Mouse (Mus musculus) midbrain, postnatal 0 days (tissue): ENCODE data around the gene Zswim3. TPM values are rescaled to one million over a fixed set of nuclear protein-coding genes. Genes with fewer than 3 reads are reported as not detected.

Experiments
- ATAC-seq: fragments of 200-750 bp; cut with Nextera tagmentation; 2 replicates; pipeline ENCODE4 v1.8.0; 2017; ENCODE audit warnings: moderate number of reproducible peaks, mild to moderate bottlenecking, moderate TSS enrichment, moderate library complexity; ENCODE audit not compliant: low FRiP score
- DNase-seq: peaks from one replicate; pipeline ENCODE4 v3.0.0-alpha.2; 2015; ENCODE audit warnings: low spot score
- H3K27ac ChIP-seq: fragments of 300-500 bp; sonication (generic); 2 replicates; pipeline ENCODE4 v1.5.1; 2014; ENCODE audit warnings: low read depth, mild to moderate bottlenecking, low read length, mixed read lengths
- H3K27me3 ChIP-seq: fragments of 300-500 bp; sonication (generic); 2 replicates; pipeline ENCODE4 v1.6.1; 2014; ENCODE audit warnings: low read length, control low read depth, mixed read lengths; ENCODE audit not compliant: insufficient read depth
- H3K36me3 ChIP-seq: fragments of 300-500 bp; sonication (generic); 2 replicates; pipeline ENCODE4 v1.6.1; 2014; ENCODE audit warnings: low read length, control low read depth, mixed read lengths; ENCODE audit not compliant: insufficient read depth
- H3K4me1 ChIP-seq: fragments of 300-500 bp; sonication (generic); 2 replicates; pipeline ENCODE4 v1.6.1; 2014; ENCODE audit warnings: mild to moderate bottlenecking, control low read depth, antibody characterized with exemption, low read length, mixed read lengths; ENCODE audit not compliant: insufficient read depth
- H3K4me2 ChIP-seq: fragments of 300-500 bp; sonication (generic); 2 replicates; pipeline ENCODE4 v1.6.1; 2014; ENCODE audit warnings: low read depth, mild to moderate bottlenecking, low read length, mixed read lengths; ENCODE audit not compliant: poor library complexity, severe bottlenecking
- H3K4me3 ChIP-seq: fragments of 300-500 bp; sonication (generic); 2 replicates; pipeline ENCODE4 v1.5.1; 2014; ENCODE audit warnings: low read depth, mild to moderate bottlenecking, low read length, moderate library complexity
- H3K9ac ChIP-seq: fragments of 300-500 bp; sonication (generic); replicated peaks from 2 replicates; pipeline ENCODE4 v1.6.1; 2014; ENCODE audit warnings: mild to moderate bottlenecking, low read length, moderate library complexity, mixed read lengths; ENCODE audit not compliant: poor library complexity, severe bottlenecking
- H3K9me3 ChIP-seq: fragments of 300-500 bp; sonication (generic); 2 replicates; pipeline ENCODE4 v1.6.1; 2016; ENCODE audit warnings: low read length, control low read depth
- CTCF ChIP-seq: IDR thresholded peaks from 2 replicates; pipeline ENCODE4 v1.5.1; 2016; ENCODE audit warnings: antibody characterized with exemption, mild to moderate bottlenecking
- WGBS: fragments of 180-500 bp; shearing (Covaris S2); extraction: QIAGEN DNeasy Blood & Tissue Kit; methylation state at CpG from one replicate; pipeline ENCODE4 v1.1.7; 2014; 5-methylcytosine and 5-hydroxymethylcytosine counted together
- polyA plus RNA-seq: library from polyadenylated mRNA; unstranded; fragments of >200 nt; fragmentation: Nextera tagmentation; extraction: Ambion mirVana; gene quantifications from 2 replicates; pipeline ENCODE4 v1.2.1, GENCODE M21; 2015
- total RNA-seq: library from RNA; depleted of rRNA; stranded (reverse); fragments of >200 nt; gene quantifications from 2 replicates; pipeline ENCODE4 v1.2.3, GENCODE M21; 2014

The Zswim3 gene
- total and polyA plus RNA-seq, 2 experiments from 2014 or later: 5.5 to 7.7 TPM

DNA sequence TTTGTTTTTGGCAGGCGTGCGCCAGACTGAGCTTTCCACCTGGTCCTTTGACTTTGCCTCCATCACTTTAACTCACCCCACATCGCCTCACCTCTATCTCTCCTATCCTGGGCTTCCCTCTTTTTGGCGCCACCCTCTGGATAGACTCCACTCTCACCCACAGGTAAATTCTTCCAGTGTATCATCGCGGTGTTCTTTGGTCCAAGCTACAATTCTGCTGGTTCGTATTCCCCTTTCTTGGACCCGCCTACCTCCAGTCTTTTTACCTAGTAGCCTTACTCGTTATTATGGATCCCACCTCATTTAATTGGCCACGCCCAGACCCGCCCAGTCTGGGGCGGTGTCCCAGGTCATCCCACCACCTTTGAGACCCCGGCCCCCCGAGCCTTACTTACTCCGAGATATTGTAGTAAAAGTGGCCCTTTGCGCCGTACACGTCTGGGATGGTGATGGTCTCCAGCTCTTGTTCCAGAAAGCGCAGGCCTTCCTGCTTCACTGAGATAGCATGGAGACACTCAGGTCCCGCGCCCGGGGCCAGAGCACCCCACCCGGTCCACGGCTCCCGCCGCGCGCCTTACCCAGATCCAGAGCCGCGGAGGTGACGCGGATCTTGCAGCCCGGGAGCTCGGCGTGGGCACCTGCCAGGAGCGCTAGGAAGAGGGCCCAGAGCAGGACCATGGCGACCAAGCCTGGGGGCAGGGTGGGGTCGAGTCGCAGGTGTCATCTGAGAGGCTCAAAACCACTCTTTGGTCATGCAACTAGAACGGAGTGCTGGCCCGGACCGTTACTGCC, 51.6 kb downstream of the Zswim3 start:
- Histone ChIP-seq H3K4me2 (peak overlapping the region; percentile 95), H3K27me3 (peaks cover 22% of the 10 kb centered on the region), H3K36me3 (no peaks in the 10 kb centered on the region), H3K9ac (peak overlapping the region; percentile 48), H3K27ac (no peak overlapping the region), H3K4me1 (0 out of 2 replicates have a peak, but pooled peaks cover 3% of the 10 kb centered on the region), H3K9me3 (no peaks in the 10 kb centered on the region), H3K4me3 (peak overlapping the region; percentile 46)
- TF ChIP-seq CTCF: peak; percentile 52
- ATAC-seq (peak; percentile 10; the same call in 1 of the 2 replicates), DNase-seq (peak; percentile 28)
- WGBS: 1% methylated on average over 42 of the region's 42 CpGs

DNA sequence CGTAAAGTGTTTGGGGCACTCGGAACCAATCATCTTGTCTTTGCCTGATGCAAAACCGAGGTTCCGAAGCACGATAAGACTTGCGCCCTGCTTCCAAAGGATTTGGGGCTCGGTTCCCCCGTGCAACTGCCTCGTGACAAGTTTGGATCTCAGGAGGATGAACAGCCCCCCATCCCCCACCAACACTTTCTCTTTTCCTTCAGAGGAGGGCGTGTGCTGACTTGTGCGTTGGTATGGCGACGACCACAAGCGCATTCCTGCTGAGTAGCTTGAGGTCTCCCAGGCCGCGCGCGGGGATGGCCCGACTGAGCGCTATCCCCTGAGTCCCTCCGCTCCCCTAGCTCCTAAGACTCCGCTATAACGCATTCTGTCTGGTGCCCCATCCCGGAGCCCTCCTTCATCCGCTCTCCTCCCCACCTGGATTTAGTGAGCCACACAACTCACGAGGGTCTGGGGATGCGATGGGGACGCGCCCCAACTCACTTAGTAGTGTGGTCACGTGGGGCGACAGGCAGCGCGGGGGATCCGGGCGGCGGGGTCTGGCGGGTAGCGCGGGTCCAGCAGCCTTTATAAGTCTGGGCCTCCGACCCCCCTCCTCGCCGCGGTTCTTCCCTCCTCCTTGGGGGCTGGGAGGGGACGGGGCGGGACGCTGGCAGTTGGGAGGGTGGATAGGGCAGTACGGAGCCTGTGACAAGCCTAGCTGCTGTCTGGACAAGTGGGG, 52.4 kb downstream of the Zswim3 start, which contains the start of gene Pltp:
Pltp (minus strand) TSS at position 611 of the 721 bp plus-strand sequence.
- H3K4me1 ChIP-seq: 0 out of 2 replicates have a peak, but pooled peaks cover 3% of the 10 kb centered on the region
- 1% methylated on average over 47 of the region's 47 CpGs for WGBS
- peak within 1 kb of the TSS; percentile 46 for H3K4me3 ChIP-seq
- peak within 1 kb of the TSS; percentile 95 for H3K4me2 ChIP-seq
- H3K9me3 ChIP-seq: no peaks in the 10 kb centered on the region
- DNase-seq: peak; percentile 59
- peak within 1 kb of the TSS; percentile 48 for H3K9ac ChIP-seq
- H3K36me3 ChIP-seq: no peaks in the 10 kb centered on the region
- peak; percentile 78 for ATAC-seq
- H3K27ac ChIP-seq: no peak within 1 kb of the TSS
- no peak for TF ChIP-seq CTCF
- H3K27me3 ChIP-seq: peaks cover 22% of the 10 kb centered on the region

GRCm38 (mm10) chr2:164857842-164858553, 53.1 kb downstream of the Zswim3 start:
- ATAC-seq (no peak), DNase-seq (no peak)
- peak overlapping the region; percentile 46 for H3K4me3 ChIP-seq
- H3K27me3 ChIP-seq: peaks cover 22% of the 10 kb centered on the region
- 4% methylated on average over 19 of the region's 19 CpGs for WGBS
- no peak overlapping the region for H3K27ac ChIP-seq
- H3K4me1 ChIP-seq: 0 out of 2 replicates have a peak, but pooled peaks cover 3% of the 10 kb centered on the region
- peak overlapping the region; percentile 95 for H3K4me2 ChIP-seq
- H3K36me3 ChIP-seq: no peaks in the 10 kb centered on the region
- no peaks in the 10 kb centered on the region for H3K9me3 ChIP-seq
- TF ChIP-seq CTCF: no peak
- H3K9ac ChIP-seq: 0 out of 2 replicates have a peak overlapping the region, but pooled peaks have one; percentile 48

- 53% methylated on average over 2 of the region's 2 CpGs for WGBS
- Histone ChIP-seq H3K27ac (no peak overlapping the region), H3K9me3 (no peaks in the 10 kb centered on the region), H3K36me3 (no peaks in the 10 kb centered on the region), H3K4me3 (no peak overlapping the region), H3K27me3 (peaks cover 22% of the 10 kb centered on the region), H3K4me2 (no peak overlapping the region), H3K9ac (no peak overlapping the region), H3K4me1 (0 out of 2 replicates have a peak, but pooled peaks cover 3% of the 10 kb centered on the region)
- no peak for DNase-seq
- no peak for TF ChIP-seq CTCF
- no peak for ATAC-seq
Observed at GRCm38 (mm10) chr2:164859155-164859554, 54.3 kb downstream of the Zswim3 start.

- no peak for ATAC-seq
- 64% methylated on average over 9 of the region's 9 CpGs for WGBS
- TF ChIP-seq CTCF: no peak
Observed at GRCm38 (mm10) chr2:164859640-164860432, 54.9 kb downstream of the Zswim3 start.

More at GRCm38 (mm10) chr2:164859640-164860432, 54.9 kb downstream of the Zswim3 start:
- Histone ChIP-seq H3K36me3 (no peaks in the 10 kb centered on the region), H3K27ac (no peak overlapping the region), H3K9ac (no peak overlapping the region), H3K27me3 (peaks cover 22% of the 10 kb centered on the region), H3K4me2 (no peak overlapping the region), H3K9me3 (no peaks in the 10 kb centered on the region), H3K4me1 (0 out of 2 replicates have a peak, but pooled peaks cover 3% of the 10 kb centered on the region), H3K4me3 (no peak overlapping the region)
- DNase-seq: no peak
